Mouse (Mus musculus) midbrain, postnatal 0 days (tissue): ENCODE measurements around the gene Hes2. TPM values are rescaled to one million over a fixed set of nuclear protein-coding genes. Genes with fewer than 3 reads are reported as not detected.

ENCODE experiments used
- ATAC-seq: fragments of 200-750 bp; cut with Nextera tagmentation; 2 replicates; pipeline ENCODE4 v1.8.0; 2017; ENCODE audit warnings: moderate number of reproducible peaks, mild to moderate bottlenecking, moderate TSS enrichment, moderate library complexity; ENCODE audit not compliant: low FRiP score
- DNase-seq: peaks from one replicate; pipeline ENCODE4 v3.0.0-alpha.2; 2015; ENCODE audit warnings: low spot score
- H3K27ac ChIP-seq: fragments of 300-500 bp; sonication (generic); 2 replicates; pipeline ENCODE4 v1.5.1; 2014; ENCODE audit warnings: low read depth, mild to moderate bottlenecking, low read length, mixed read lengths
- H3K27me3 ChIP-seq: fragments of 300-500 bp; sonication (generic); 2 replicates; pipeline ENCODE4 v1.6.1; 2014; ENCODE audit warnings: low read length, control low read depth, mixed read lengths; ENCODE audit not compliant: insufficient read depth
- H3K36me3 ChIP-seq: fragments of 300-500 bp; sonication (generic); 2 replicates; pipeline ENCODE4 v1.6.1; 2014; ENCODE audit warnings: low read length, control low read depth, mixed read lengths; ENCODE audit not compliant: insufficient read depth
- H3K4me1 ChIP-seq: fragments of 300-500 bp; sonication (generic); 2 replicates; pipeline ENCODE4 v1.6.1; 2014; ENCODE audit warnings: mild to moderate bottlenecking, control low read depth, antibody characterized with exemption, low read length, mixed read lengths; ENCODE audit not compliant: insufficient read depth
- H3K4me2 ChIP-seq: fragments of 300-500 bp; sonication (generic); 2 replicates; pipeline ENCODE4 v1.6.1; 2014; ENCODE audit warnings: low read depth, mild to moderate bottlenecking, low read length, mixed read lengths; ENCODE audit not compliant: poor library complexity, severe bottlenecking
- H3K4me3 ChIP-seq: fragments of 300-500 bp; sonication (generic); 2 replicates; pipeline ENCODE4 v1.5.1; 2014; ENCODE audit warnings: low read depth, mild to moderate bottlenecking, low read length, moderate library complexity
- H3K9ac ChIP-seq: fragments of 300-500 bp; sonication (generic); replicated peaks from 2 replicates; pipeline ENCODE4 v1.6.1; 2014; ENCODE audit warnings: mild to moderate bottlenecking, low read length, moderate library complexity, mixed read lengths; ENCODE audit not compliant: poor library complexity, severe bottlenecking
- H3K9me3 ChIP-seq: fragments of 300-500 bp; sonication (generic); 2 replicates; pipeline ENCODE4 v1.6.1; 2016; ENCODE audit warnings: low read length, control low read depth
- CTCF ChIP-seq: IDR thresholded peaks from 2 replicates; pipeline ENCODE4 v1.5.1; 2016; ENCODE audit warnings: antibody characterized with exemption, mild to moderate bottlenecking
- WGBS: fragments of 180-500 bp; shearing (Covaris S2); extraction: QIAGEN DNeasy Blood & Tissue Kit; methylation state at CpG from one replicate; pipeline ENCODE4 v1.1.7; 2014; 5-methylcytosine and 5-hydroxymethylcytosine counted together
- polyA plus RNA-seq: library from polyadenylated mRNA; unstranded; fragments of >200 nt; fragmentation: Nextera tagmentation; extraction: Ambion mirVana; gene quantifications from 2 replicates; pipeline ENCODE4 v1.2.1, GENCODE M21; 2015
- total RNA-seq: library from RNA; depleted of rRNA; stranded (reverse); fragments of >200 nt; gene quantifications from 2 replicates; pipeline ENCODE4 v1.2.3, GENCODE M21; 2014

Gene Hes2
- total and polyA plus RNA-seq, 2 experiments from 2014 or later = not detected

DNA sequence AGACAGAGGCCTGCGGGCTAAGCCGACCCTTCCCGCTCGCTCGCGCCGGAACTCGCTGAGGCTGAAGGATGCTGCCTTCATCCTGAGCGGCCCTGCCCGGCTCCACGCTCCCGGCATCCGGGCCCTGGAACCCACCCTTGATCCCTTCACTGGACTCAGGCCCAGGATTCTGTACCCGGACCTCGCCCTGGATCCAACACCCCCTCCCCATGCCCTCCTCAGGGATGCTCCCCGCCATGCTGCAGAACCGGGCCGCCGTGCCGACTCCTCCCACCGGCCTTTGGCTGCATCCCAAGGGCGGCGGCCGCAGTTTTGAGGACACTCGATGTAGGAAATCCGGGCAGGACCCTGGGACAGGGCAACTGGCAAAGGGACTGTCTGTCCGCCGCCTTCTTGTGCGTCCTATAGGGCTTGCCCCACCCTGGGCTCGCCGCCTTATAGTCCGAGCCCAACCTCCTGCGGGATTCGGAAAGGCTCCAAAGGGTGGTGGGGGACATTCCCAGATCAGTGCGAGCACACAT is 19.7 kb downstream of the Hes2 start:
- Histone ChIP-seq H3K4me2 (peak overlapping the region; percentile 74), H3K4me3 (peak overlapping the region; percentile 85), H3K27me3 (no peaks in the 10 kb centered on the region), H3K36me3 (no peaks in the 10 kb centered on the region), H3K9me3 (no peaks in the 10 kb centered on the region), H3K27ac (peak overlapping the region; percentile 80), H3K9ac (peak overlapping the region; percentile 86), H3K4me1 (peaks cover 5% of the 10 kb centered on the region; the same call in 1 of the 2 replicates)
- ATAC-seq (peak; percentile 62), DNase-seq (no peak)
- 1% methylated on average over 35 of the region's 35 CpGs for WGBS
- no peak for TF ChIP-seq CTCF

DNA sequence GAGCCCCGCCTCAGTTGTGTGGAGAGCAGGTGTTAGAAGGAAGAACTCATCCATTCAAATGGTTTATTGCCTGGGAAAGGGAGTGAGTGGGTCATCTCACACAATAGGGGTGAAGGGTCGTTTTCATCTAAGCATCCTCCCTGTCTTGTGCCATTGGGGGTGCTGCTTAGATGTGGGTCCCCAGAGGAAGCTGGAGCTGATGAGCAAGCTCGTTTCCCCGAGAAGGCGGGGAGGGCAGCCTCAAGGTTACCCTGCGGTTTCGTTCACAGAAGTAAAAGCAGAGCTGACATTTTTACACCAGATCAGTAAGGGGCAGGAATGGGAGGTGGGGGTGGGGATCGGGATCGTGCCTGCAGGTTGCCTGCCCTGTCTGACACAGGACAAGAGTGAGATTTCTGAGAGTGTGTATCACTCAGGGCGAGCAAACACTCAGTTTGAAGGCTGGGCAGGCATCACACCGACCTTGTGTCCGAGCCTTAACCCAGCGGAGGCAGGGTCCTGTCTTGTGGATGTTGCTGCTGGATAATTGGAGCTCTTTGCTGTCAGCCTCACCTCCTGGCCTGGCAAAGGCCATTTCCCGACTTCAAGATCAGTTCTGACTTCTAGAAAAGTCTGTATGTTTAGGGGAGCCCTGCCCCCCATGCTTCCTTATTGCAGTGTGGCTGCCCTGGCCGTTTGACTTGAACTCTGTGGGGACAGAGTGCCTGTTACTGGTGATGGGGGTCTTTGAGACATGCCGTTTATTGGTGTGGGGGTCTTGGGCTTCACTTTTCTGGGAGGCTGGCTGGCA is 20.4 kb downstream of the Hes2 start:
- H3K27ac ChIP-seq = peak overlapping the region; percentile 80
- no peak for DNase-seq
- WGBS = 21% methylated on average over 16 of the region's 16 CpGs

DNA sequence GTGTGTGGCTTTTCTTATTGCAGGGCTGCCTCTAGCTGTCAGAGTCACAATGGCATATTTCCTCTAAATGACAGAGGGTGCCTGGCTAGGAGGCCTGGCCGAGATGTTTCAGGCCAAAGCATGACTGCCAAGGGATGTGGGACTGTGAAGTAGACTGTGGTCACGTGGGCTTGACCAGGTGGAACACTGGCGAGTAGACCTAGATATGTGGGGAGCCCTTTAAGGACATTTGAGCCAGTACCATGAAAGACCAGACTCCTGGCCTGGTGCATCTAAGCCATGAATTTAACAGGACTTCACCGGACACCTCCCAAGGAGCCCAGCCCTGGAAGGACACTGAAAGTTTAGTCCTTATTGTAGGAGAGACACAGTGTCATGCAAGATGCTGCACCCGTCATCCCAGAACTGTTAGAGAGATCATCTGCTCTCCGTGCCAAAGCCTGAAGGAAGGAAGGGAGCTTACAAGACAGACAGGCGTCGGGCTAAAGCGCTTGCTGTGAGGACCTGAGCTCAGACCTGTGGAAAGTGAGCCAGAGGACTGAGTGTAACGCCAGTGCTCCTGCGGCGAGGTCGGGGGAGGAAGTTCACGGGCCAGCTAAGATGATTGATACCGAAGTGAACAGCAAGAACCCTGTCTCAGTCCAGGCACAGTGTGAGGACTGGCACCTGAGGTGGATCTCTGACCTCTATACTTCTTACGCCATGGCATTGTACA is 21.4 kb downstream of the Hes2 start:
- Histone ChIP-seq H3K9ac (no peak overlapping the region), H3K9me3 (no peaks in the 10 kb centered on the region), H3K36me3 (no peaks in the 10 kb centered on the region), H3K27me3 (no peaks in the 10 kb centered on the region), H3K27ac (no peak overlapping the region), H3K4me3 (peak overlapping the region; percentile 85; the same call in 1 of the 2 replicates), H3K4me2 (peak overlapping the region; percentile 74), H3K4me1 (peaks cover 5% of the 10 kb centered on the region; the same call in 1 of the 2 replicates)
- DNase-seq (no peak), ATAC-seq (no peak)
- 83% methylated on average over 16 of the region's 16 CpGs for WGBS
- TF ChIP-seq CTCF = no peak

More for the DNA sequence above, 20.4 kb downstream of the Hes2 start:
- H3K4me2 ChIP-seq = peak overlapping the region; percentile 74
- no peaks in the 10 kb centered on the region for H3K36me3 ChIP-seq
- peak overlapping the region; percentile 86 for H3K9ac ChIP-seq
- no peak for ATAC-seq
- no peaks in the 10 kb centered on the region for H3K27me3 ChIP-seq
- TF ChIP-seq CTCF = no peak
- H3K4me3 ChIP-seq = peak overlapping the region; percentile 85
- peaks cover 5% of the 10 kb centered on the region; the same call in 1 of the 2 replicates for H3K4me1 ChIP-seq
- no peaks in the 10 kb centered on the region for H3K9me3 ChIP-seq

DNA sequence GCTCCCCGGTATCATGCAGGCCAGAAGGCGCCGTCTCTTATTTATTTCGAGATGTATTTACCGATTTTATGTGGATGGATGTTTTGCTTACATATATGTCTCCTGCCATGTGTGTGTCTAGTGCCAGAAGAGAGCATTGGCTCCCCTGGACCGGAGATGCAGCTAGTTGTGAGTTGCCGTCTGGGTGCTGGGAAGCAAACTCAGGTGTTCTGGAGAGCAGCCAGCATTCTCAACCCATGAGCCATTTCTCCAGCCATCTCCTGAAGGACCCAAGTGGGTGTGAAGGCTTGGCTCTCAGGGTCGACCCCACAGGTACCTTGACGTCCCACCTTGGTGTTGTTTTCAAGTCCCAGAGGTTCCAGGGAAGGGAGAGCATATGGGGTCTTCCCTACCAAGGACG is 23.5 kb downstream of the Hes2 start:
- 90% methylated on average over 10 of the region's 10 CpGs for WGBS
- no peaks in the 10 kb centered on the region for H3K27me3 ChIP-seq
- peaks cover 13% of the 10 kb centered on the region for H3K4me1 ChIP-seq
- no peaks in the 10 kb centered on the region for H3K9me3 ChIP-seq
- DNase-seq (no peak), ATAC-seq (no peak)
- H3K4me2 ChIP-seq = no peak overlapping the region
- H3K27ac ChIP-seq = no peak overlapping the region
- H3K9ac ChIP-seq = no peak overlapping the region; the same call in 1 of the 2 replicates
- no peak for TF ChIP-seq CTCF
- no peaks in the 10 kb centered on the region for H3K36me3 ChIP-seq
- H3K4me3 ChIP-seq = no peak overlapping the region

DNA sequence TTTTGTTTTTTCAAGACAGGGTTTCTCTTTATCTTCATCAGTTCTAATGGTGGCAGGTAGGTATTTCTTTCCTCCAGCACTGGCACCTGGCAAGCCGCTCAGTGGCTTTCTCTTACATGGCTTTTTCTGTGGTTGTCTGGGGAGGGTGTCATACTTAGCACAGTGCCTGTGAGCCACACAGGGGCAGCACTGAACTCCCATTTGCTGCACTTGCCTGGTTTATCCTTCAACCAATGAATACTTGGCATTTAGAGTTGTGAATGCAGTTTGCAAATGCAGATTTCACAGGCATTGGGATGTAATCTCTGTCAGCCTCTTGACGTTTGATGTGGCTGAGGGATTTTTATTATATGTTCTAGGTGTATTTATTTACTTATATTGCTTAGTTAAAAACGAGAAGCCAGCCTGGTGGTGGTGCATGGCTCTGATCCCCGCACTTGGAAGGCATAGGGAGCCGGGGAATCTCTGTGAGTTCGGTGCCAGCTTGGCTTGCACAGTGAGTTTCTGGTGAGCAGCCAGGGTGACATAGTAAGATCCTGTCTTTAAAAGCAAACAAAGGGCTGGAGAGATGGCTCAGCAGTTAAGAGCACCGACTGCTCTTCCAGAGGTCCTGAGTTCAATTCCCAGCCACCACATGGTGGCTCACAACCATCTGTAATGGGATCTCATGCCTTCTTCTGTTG is 25.8 kb downstream of the Hes2 start:
- no peak overlapping the region for H3K4me2 ChIP-seq
- H3K36me3 ChIP-seq = no peaks in the 10 kb centered on the region
- peak; percentile 44 for DNase-seq
- H3K9ac ChIP-seq = no peak overlapping the region
- no peak for ATAC-seq
- H3K27ac ChIP-seq = peak overlapping the region; percentile 2; the same call in 1 of the 2 replicates
- H3K27me3 ChIP-seq = no peaks in the 10 kb centered on the region
- H3K9me3 ChIP-seq = no peaks in the 10 kb centered on the region
- peak; percentile 68 for TF ChIP-seq CTCF
- no peak overlapping the region for H3K4me3 ChIP-seq
- 57% methylated on average over 7 of the region's 7 CpGs for WGBS
- H3K4me1 ChIP-seq = peaks cover 11% of the 10 kb centered on the region
